Mouse (Mus musculus) small intestine, adult 2 months (tissue): ENCODE results near the gene Khdrbs2. TPM values are rescaled to one million over a fixed set of nuclear protein-coding genes. Genes with fewer than 3 reads are reported as not detected.
A peak's percentile ranks its signal among the peaks of the same experiment; 100 is the strongest.

ENCODE experiments used
- H3K27ac ChIP-seq: fragments of 200-500 bp; 2 replicates; pipeline ENCODE4 v1.5.1; 2012; ENCODE audit warnings: low read depth, low read length, control low read depth, inconsistent platforms; ENCODE audit not compliant: insufficient read depth
- H3K27me3 ChIP-seq: fragments of 200-500 bp; 2 replicates; pipeline ENCODE4 v1.6.1; 2012; ENCODE audit warnings: mild to moderate bottlenecking, moderate library complexity, low read length, inconsistent platforms; ENCODE audit not compliant: control insufficient read depth, insufficient read depth
- H3K36me3 ChIP-seq: fragments of 200-500 bp; 2 replicates; pipeline ENCODE4 v1.6.1; 2012; ENCODE audit warnings: mild to moderate bottlenecking, low read length, control low read depth, inconsistent platforms; ENCODE audit not compliant: control insufficient read depth, insufficient read depth
- H3K4me1 ChIP-seq: fragments of 200-500 bp; 2 replicates; pipeline ENCODE4 v1.6.1; 2012; ENCODE audit warnings: low read length, inconsistent platforms, mixed read lengths; ENCODE audit not compliant: control insufficient read depth, insufficient read depth, insufficient read length
- H3K4me3 ChIP-seq: fragments of 200-500 bp; 2 replicates; pipeline ENCODE4 v1.5.1; 2012; ENCODE audit warnings: low read depth, mild to moderate bottlenecking, control low read depth, inconsistent platforms, low read length, moderate library complexity
- CTCF ChIP-seq: fragments of 200-500 bp; IDR thresholded peaks from 2 replicates; pipeline ENCODE4 v1.5.1; 2012; ENCODE audit warnings: low read depth, mild to moderate bottlenecking, control low read depth, inconsistent platforms, low read length, moderate library complexity, mixed read lengths; ENCODE audit not compliant: insufficient replicate concordance, insufficient read length; ENCODE audit errors: extremely low read depth
- POLR2A ChIP-seq: fragments of 200-500 bp; IDR thresholded peaks from 2 replicates; pipeline ENCODE4 v1.6.1; 2012; ENCODE audit warnings: low read depth, mild to moderate bottlenecking, control low read depth, inconsistent platforms, low read length, moderate library complexity
- WGBS: fragments of 180-500 bp; shearing (Covaris S2); methylation state at CpG from one replicate; pipeline ENCODE4 v1.1.7; 2018; 5-methylcytosine and 5-hydroxymethylcytosine counted together
- polyA plus RNA-seq: library from polyadenylated mRNA; depleted of rRNA; stranded (reverse); fragments of >200 nt; gene quantifications from 2 replicates; pipeline ENCODE4 v1.2.3, GENCODE M21; 2012; rRNA removed

The Khdrbs2 gene
- polyA plus RNA-seq = not detected in 2 replicates

GRCm38 (mm10) chr1:32172506-32173239 is at the start of gene Khdrbs2:
Khdrbs2 (plus strand) TSS chr1:32172714.
- H3K27me3 ChIP-seq = no peaks in the 10 kb centered on the region
- no peak within 1 kb of the TSS for H3K27ac ChIP-seq
- no peak for TF ChIP-seq CTCF
- TF ChIP-seq POLR2A = no peak
- H3K4me1 ChIP-seq = 0 out of 2 replicates have a peak, but pooled peaks cover 5% of the 10 kb centered on the region
- no peaks in the 10 kb centered on the region for H3K36me3 ChIP-seq
- peak within 1 kb of the TSS; percentile 44 for H3K4me3 ChIP-seq
- WGBS = 3% methylated on average over 53 of the region's 53 CpGs

- no peak for TF ChIP-seq POLR2A
- no peak for TF ChIP-seq CTCF
- 63% methylated on average over 5 of the region's 5 CpGs for WGBS
- H3K27ac ChIP-seq = no peak overlapping the region
- no peaks in the 10 kb centered on the region for H3K27me3 ChIP-seq
- no peaks in the 10 kb centered on the region for H3K36me3 ChIP-seq
- 0 out of 2 replicates have a peak, but pooled peaks cover 5% of the 10 kb centered on the region for H3K4me1 ChIP-seq
- H3K4me3 ChIP-seq = no peak overlapping the region
These were observed 2.1 kb downstream of the Khdrbs2 start for GRCm38 (mm10) chr1:32174566-32174965.

GRCm38 (mm10) chr1:32199664-32200260 is 27.2 kb downstream of the Khdrbs2 start:
- H3K4me3 ChIP-seq = no peak overlapping the region
- TF ChIP-seq CTCF (no peak), POLR2A (no peak)
- no peaks in the 10 kb centered on the region for H3K27me3 ChIP-seq
- no peak overlapping the region for H3K27ac ChIP-seq
- 64% methylated on average over 1 of the region's 1 CpGs for WGBS
- no peaks in the 10 kb centered on the region for H3K36me3 ChIP-seq
- H3K4me1 ChIP-seq = no peaks in the 10 kb centered on the region

- WGBS = 82% methylated on average over 5 of the region's 5 CpGs
- Histone ChIP-seq H3K4me3 (no peak overlapping the region), H3K4me1 (no peaks in the 10 kb centered on the region), H3K27me3 (no peaks in the 10 kb centered on the region), H3K27ac (no peak overlapping the region), H3K36me3 (no peaks in the 10 kb centered on the region)
- TF ChIP-seq POLR2A (no peak), CTCF (no peak)
These were observed 75.9 kb downstream of the Khdrbs2 start for GRCm38 (mm10) chr1:32248443-32248842.

GRCm38 (mm10) chr1:32249602-32250001 is 77.1 kb downstream of the Khdrbs2 start:
- no peaks in the 10 kb centered on the region for H3K4me1 ChIP-seq
- no peaks in the 10 kb centered on the region for H3K27me3 ChIP-seq
- WGBS = 84% methylated on average over 2 of the region's 2 CpGs
- H3K27ac ChIP-seq = no peak overlapping the region
- H3K36me3 ChIP-seq = no peaks in the 10 kb centered on the region
- no peak overlapping the region for H3K4me3 ChIP-seq
- no peak for TF ChIP-seq POLR2A
- TF ChIP-seq CTCF = no peak

- TF ChIP-seq CTCF (no peak), POLR2A (no peak)
- H3K4me1 ChIP-seq = no peaks in the 10 kb centered on the region
These were observed 77.8 kb downstream of the Khdrbs2 start for GRCm38 (mm10) chr1:32250337-32250736.

GRCm38 (mm10) chr1:32258942-32259341 is 86.4 kb downstream of the Khdrbs2 start:
- no peak overlapping the region for H3K4me3 ChIP-seq
- WGBS = 91% methylated on average over 3 of the region's 3 CpGs

More at GRCm38 (mm10) chr1:32250337-32250736, 77.8 kb downstream of the Khdrbs2 start:
- WGBS = 85% methylated on average over 1 of the region's 1 CpGs
- H3K4me3 ChIP-seq = no peak overlapping the region
- no peak overlapping the region for H3K27ac ChIP-seq
- no peaks in the 10 kb centered on the region for H3K36me3 ChIP-seq
- no peaks in the 10 kb centered on the region for H3K27me3 ChIP-seq

More at GRCm38 (mm10) chr1:32258942-32259341, 86.4 kb downstream of the Khdrbs2 start:
- Histone ChIP-seq H3K27ac (no peak overlapping the region), H3K36me3 (no peaks in the 10 kb centered on the region), H3K4me1 (no peaks in the 10 kb centered on the region), H3K27me3 (no peaks in the 10 kb centered on the region)
- no peak for TF ChIP-seq CTCF
- no peak for TF ChIP-seq POLR2A
